Mouse (Mus musculus) cerebellum, postnatal 36 days (tissue): Measurements from ENCODE around the gene Sirt1.

ENCODE experiments used
- DNase-seq, 2 experiments: peaks; one replicate each; pipeline ENCODE4 v3.0.0; 2021 to 2022; ENCODE audit warnings: mixed read lengths in 2 of 2

Gene Sirt1

GRCm38 (mm10) chr10:63313726-63314125 is 67.8 kb downstream of the Sirt1 start:
- DNase-seq: no peak

- peak; percentile 77 to 81 for DNase-seq
These were observed 72.7 kb downstream of the Sirt1 start for GRCm38 (mm10) chr10:63308582-63309366.

DNA sequence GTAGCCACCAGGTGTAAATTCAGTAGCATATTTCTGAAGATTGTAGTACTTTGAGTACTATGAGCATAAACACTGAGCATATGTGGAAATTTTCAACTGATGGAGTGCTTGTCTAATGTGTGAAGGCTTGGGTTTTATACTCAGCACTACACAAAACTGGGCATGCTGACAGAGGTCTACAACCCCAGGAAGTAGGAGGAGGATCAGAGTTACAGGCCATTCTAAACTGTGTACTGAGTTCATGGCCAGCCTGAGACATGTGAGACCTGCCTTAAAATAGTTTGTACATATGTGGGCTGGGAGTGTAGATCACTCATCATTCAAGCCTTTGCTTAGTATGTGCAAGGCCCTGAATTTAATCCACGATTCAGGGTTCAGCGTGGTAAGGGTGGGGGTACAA is 79.1 kb downstream of the Sirt1 start:
- DNase-seq: no peak

DNA sequence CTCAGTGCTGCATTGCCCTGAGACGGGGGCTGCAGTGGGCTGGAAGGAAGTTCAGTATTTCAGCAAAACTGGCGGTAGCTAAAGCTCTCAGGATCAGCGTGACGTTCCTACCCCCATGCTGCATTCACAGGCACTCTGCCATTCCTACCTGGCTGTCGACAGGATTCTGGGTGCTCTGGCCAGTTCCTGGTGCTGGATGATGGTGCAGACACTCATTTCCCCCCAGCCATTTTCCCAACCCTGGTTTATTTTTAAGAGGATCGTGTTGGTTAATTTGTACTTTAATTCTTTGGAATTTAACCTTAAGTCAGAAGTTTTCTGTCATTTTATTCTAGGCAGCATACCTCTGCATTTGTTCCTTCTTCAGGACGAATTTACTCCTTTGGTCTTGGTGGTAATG is 98.7 kb downstream of the Sirt1 start:
- DNase-seq: no peak

DNA sequence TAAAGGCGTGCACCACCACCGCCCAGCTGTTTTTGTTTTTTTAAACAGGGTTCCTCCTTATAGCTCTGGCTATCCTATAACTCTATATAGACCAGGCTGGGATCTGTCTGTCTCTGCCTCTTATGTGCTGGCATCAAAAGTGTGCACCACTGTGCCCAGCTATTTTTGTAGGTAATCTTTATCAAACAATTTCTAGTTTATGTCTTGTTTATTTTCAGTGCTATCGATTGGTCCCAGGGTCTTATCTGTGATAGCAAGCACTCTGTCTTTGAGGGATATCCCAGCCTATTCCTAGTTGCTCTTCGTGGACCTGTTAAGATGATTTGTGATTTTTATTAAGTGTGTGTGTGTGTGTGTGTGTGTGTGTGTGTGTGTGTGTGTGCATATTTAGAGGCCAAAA is 99.1 kb downstream of the Sirt1 start:
- no peak for DNase-seq

GRCm38 (mm10) chr10:63279851-63280250 is 101.7 kb downstream of the Sirt1 start:
- DNase-seq: no peak

DNA sequence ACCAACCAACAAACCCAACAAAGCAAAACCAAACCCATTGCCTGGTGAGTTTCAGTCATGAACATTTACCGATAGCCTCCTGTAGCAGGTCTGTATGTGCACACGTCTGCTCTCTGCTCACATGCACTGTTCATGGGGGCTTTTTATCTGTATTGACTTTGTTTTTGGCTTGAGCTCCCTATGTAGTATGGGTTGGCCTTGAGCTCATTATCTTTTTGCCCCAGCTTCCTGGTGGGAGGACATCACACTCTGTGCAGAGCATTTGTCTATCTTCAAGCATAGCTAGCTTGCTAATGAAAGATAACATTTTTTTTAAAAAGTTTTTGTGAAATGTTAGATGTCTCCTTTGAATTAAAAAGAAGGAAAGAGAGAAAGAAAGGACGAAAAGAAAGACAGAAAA is 104.5 kb downstream of the Sirt1 start:
- DNase-seq: no peak

DNA sequence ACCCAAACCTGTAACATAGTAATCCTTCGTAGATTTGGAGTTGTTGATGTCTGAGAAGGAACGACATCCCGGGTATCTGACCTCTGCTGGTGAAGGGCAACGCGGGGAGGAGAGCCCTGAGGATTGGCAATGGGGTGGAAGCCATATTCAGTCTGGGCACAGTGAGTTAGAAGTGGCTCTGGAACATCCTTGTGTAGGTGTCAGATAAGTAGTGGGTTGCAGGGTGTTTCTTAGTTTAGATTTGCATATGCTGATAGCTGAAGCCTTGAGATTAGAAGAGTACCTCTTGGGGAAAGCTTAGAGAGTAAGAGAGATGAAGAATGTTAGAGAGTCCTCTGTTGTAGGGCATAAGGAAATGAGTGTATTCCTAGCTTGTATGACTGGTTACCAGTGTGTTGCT is 108.6 kb downstream of the Sirt1 start:
- DNase-seq: no peak

GRCm38 (mm10) chr10:63272401-63272800 is 109.1 kb downstream of the Sirt1 start:
- DNase-seq: no peak
